Mouse (Mus musculus): ENCODE measurements around the gene Gm5128. TPM values are rescaled to one million over a fixed set of nuclear protein-coding genes. Genes with fewer than 3 reads are reported as not detected.
"Not testable (repeated sequence)": the region's sequence is repeated elsewhere in the genome, so short reads cannot be mapped to it uniquely, and the experiment has no call there.

Gene Gm5128
- polyA plus RNA-seq (2015; fragmentation: Nextera tagmentation; extraction: Ambion mirVana): not detected in 2 replicates

GRCm38 (mm10) chrX:135372984-135373383, at the start of gene Gm5128:
Gene Gm5128 (plus strand): TSS chrX:135373284.
- H3K4me2 ChIP-seq (ENCODE audit: low read depth, low read length); H3K27me3 ChIP-seq (ENCODE audit: control insufficient read depth, insufficient read depth, low read length); H3K4me3 ChIP-seq (replicated peaks; ENCODE audit: low read length); H3K9me3 ChIP-seq (replicated peaks; ENCODE audit: control insufficient read depth, low read length); H3K36me3 ChIP-seq (ENCODE audit: control insufficient read depth, insufficient read depth, low read length); H3K27ac ChIP-seq (ENCODE audit: low read length); H3K4me1 ChIP-seq (ENCODE audit: control insufficient read depth, insufficient read depth, low read length); H3K9ac ChIP-seq (ENCODE audit: low read length); ATAC-seq (ENCODE audit: insufficient read depth, low FRiP score): not testable (repeated sequence)
- WGBS: no CpG with 5 or more reads among the region's 15 CpGs

- H3K4me2 ChIP-seq (ENCODE audit: low read depth, low read length); H3K36me3 ChIP-seq (ENCODE audit: control insufficient read depth, insufficient read depth, low read length); H3K9ac ChIP-seq (ENCODE audit: low read length); H3K4me3 ChIP-seq (replicated peaks; ENCODE audit: low read length); H3K4me1 ChIP-seq (ENCODE audit: control insufficient read depth, insufficient read depth, low read length); H3K27me3 ChIP-seq (ENCODE audit: control insufficient read depth, insufficient read depth, low read length); H3K9me3 ChIP-seq (replicated peaks; ENCODE audit: control insufficient read depth, low read length); H3K27ac ChIP-seq (ENCODE audit: low read length); ATAC-seq (ENCODE audit: insufficient read depth, low FRiP score): not testable (repeated sequence)
- 42% methylated on average over 2 of the region's 6 CpGs for WGBS
These were observed 12.4 kb upstream of the Gm5128 start for GRCm38 (mm10) chrX:135360685-135361084.

- H3K27me3 ChIP-seq (ENCODE audit: control insufficient read depth, insufficient read depth, low read length); H3K4me2 ChIP-seq (ENCODE audit: low read depth, low read length); H3K9me3 ChIP-seq (replicated peaks; ENCODE audit: control insufficient read depth, low read length); H3K36me3 ChIP-seq (ENCODE audit: control insufficient read depth, insufficient read depth, low read length); H3K4me3 ChIP-seq (replicated peaks; ENCODE audit: low read length); H3K9ac ChIP-seq (ENCODE audit: low read length); ATAC-seq (ENCODE audit: insufficient read depth, low FRiP score); H3K4me1 ChIP-seq (ENCODE audit: control insufficient read depth, insufficient read depth, low read length); H3K27ac ChIP-seq (ENCODE audit: low read length): not testable (repeated sequence)
- no CpG with 5 or more reads among the region's 4 CpGs for WGBS
These were observed 11.1 kb upstream of the Gm5128 start for GRCm38 (mm10) chrX:135361943-135362342.

- not testable (repeated sequence) for ATAC-seq (ENCODE audit: insufficient read depth, low FRiP score); H3K27ac ChIP-seq (ENCODE audit: low read length); H3K9me3 ChIP-seq (replicated peaks; ENCODE audit: control insufficient read depth, low read length); H3K4me2 ChIP-seq (ENCODE audit: low read depth, low read length); H3K4me3 ChIP-seq (replicated peaks; ENCODE audit: low read length); H3K36me3 ChIP-seq (ENCODE audit: control insufficient read depth, insufficient read depth, low read length); H3K9ac ChIP-seq (ENCODE audit: low read length); H3K27me3 ChIP-seq (ENCODE audit: control insufficient read depth, insufficient read depth, low read length); H3K4me1 ChIP-seq (ENCODE audit: control insufficient read depth, insufficient read depth, low read length)
- no CpG with 5 or more reads among the region's 3 CpGs for WGBS
These were observed 30.5 kb downstream of the Gm5128 start for GRCm38 (mm10) chrX:135403578-135403977.

- ATAC-seq (ENCODE audit: insufficient read depth, low FRiP score); H3K4me2 ChIP-seq (ENCODE audit: low read depth, low read length); H3K9me3 ChIP-seq (replicated peaks; ENCODE audit: control insufficient read depth, low read length); H3K4me3 ChIP-seq (replicated peaks; ENCODE audit: low read length); H3K27ac ChIP-seq (ENCODE audit: low read length); H3K36me3 ChIP-seq (ENCODE audit: control insufficient read depth, insufficient read depth, low read length); H3K4me1 ChIP-seq (ENCODE audit: control insufficient read depth, insufficient read depth, low read length); H3K9ac ChIP-seq (ENCODE audit: low read length); H3K27me3 ChIP-seq (ENCODE audit: control insufficient read depth, insufficient read depth, low read length): not testable (repeated sequence)
- WGBS: 30% methylated on average over 3 of the region's 7 CpGs
These were observed 48.1 kb downstream of the Gm5128 start for GRCm38 (mm10) chrX:135421203-135421602.

- not testable (repeated sequence) for H3K9ac ChIP-seq (ENCODE audit: low read length); ATAC-seq (ENCODE audit: insufficient read depth, low FRiP score); H3K4me2 ChIP-seq (ENCODE audit: low read depth, low read length); H3K4me1 ChIP-seq (ENCODE audit: control insufficient read depth, insufficient read depth, low read length); H3K9me3 ChIP-seq (replicated peaks; ENCODE audit: control insufficient read depth, low read length); H3K4me3 ChIP-seq (replicated peaks; ENCODE audit: low read length); H3K27ac ChIP-seq (ENCODE audit: low read length); H3K36me3 ChIP-seq (ENCODE audit: control insufficient read depth, insufficient read depth, low read length); H3K27me3 ChIP-seq (ENCODE audit: control insufficient read depth, insufficient read depth, low read length)
These were observed 48.7 kb downstream of the Gm5128 start for GRCm38 (mm10) chrX:135421824-135422223.

- not testable (repeated sequence) for H3K9me3 ChIP-seq (replicated peaks; ENCODE audit: control insufficient read depth, low read length)
These were observed 49.4 kb downstream of the Gm5128 start for GRCm38 (mm10) chrX:135422473-135422872.

More at GRCm38 (mm10) chrX:135422473-135422872, 49.4 kb downstream of the Gm5128 start:
- H3K27ac ChIP-seq (ENCODE audit: low read length); H3K27me3 ChIP-seq (ENCODE audit: control insufficient read depth, insufficient read depth, low read length); H3K4me3 ChIP-seq (replicated peaks; ENCODE audit: low read length); H3K4me2 ChIP-seq (ENCODE audit: low read depth, low read length); H3K36me3 ChIP-seq (ENCODE audit: control insufficient read depth, insufficient read depth, low read length); ATAC-seq (ENCODE audit: insufficient read depth, low FRiP score); H3K4me1 ChIP-seq (ENCODE audit: control insufficient read depth, insufficient read depth, low read length); H3K9ac ChIP-seq (ENCODE audit: low read length): not testable (repeated sequence)
- WGBS: no CpG with 5 or more reads among the region's 4 CpGs

Other genes starting within 250 kb of the Gm5128 start
- not detected in 2 replicates for gene Gm15023, start 195.7 kb upstream of the Gm5128 start, polyA plus RNA-seq (2015; fragmentation: Nextera tagmentation; extraction: Ambion mirVana)
- gene Tceal6, start 162.6 kb upstream of the Gm5128 start, polyA plus RNA-seq (2015; fragmentation: Nextera tagmentation; extraction: Ambion mirVana): 0.27 and 1.2 TPM in 2 replicates
- gene Pramel3, start 71.0 kb upstream of the Gm5128 start, polyA plus RNA-seq (2015; fragmentation: Nextera tagmentation; extraction: Ambion mirVana): not detected in 2 replicates
- gene Gm7903, start 60.6 kb downstream of the Gm5128 start, polyA plus RNA-seq (2015; fragmentation: Nextera tagmentation; extraction: Ambion mirVana): not detected in 2 replicates
- not detected in 2 replicates for gene AV320801, start 121.3 kb downstream of the Gm5128 start, polyA plus RNA-seq (2015; fragmentation: Nextera tagmentation; extraction: Ambion mirVana)
- gene Nxf7, start 225.5 kb downstream of the Gm5128 start, polyA plus RNA-seq (2015; fragmentation: Nextera tagmentation; extraction: Ambion mirVana): not detected in 2 replicates